Mouse (Mus musculus): Measurements from ENCODE around the gene Gm11077. TPM values are rescaled to one million over a fixed set of nuclear protein-coding genes. Genes with fewer than 3 reads are reported as not detected.
A peak's percentile ranks its signal among the peaks of the same experiment; 100 is the strongest.

Gene Gm11077
- polyA plus RNA-seq (2015; fragmentation: Nextera tagmentation; extraction: Ambion mirVana) = not detected in 2 replicates

- H3K4me2 ChIP-seq (replicated peaks; ENCODE audit: low read depth) = no peak within 1 kb of the TSS
- H3K9ac ChIP-seq (ENCODE audit: low read length) = no peak within 1 kb of the TSS
- DNase-seq (ENCODE audit: low spot score) = no peak
- no peaks in the 10 kb centered on the region for H3K9me3 ChIP-seq (ENCODE audit: control insufficient read depth, low read length)
- WGBS = 89% methylated on average over 5 of the region's 5 CpGs
- H3K4me1 ChIP-seq (replicated peaks; ENCODE audit: control insufficient read depth, insufficient read depth) = no peaks in the 10 kb centered on the region
- H3K27ac ChIP-seq (replicated peaks) = no peak within 1 kb of the TSS
- TF ChIP-seq CTCF (IDR thresholded peaks at IDR 0.05; ENCODE audit: low read depth) = peak; percentile 49
- no peak for TF ChIP-seq EP300 (optimal IDR thresholded peaks at IDR 0.05)
- H3K36me3 ChIP-seq (ENCODE audit: control insufficient read depth, insufficient read depth, low read length) = no peaks in the 10 kb centered on the region
- H3K4me3 ChIP-seq (ENCODE audit: low read depth, low read length) = no peak within 1 kb of the TSS
- H3K27me3 ChIP-seq (ENCODE audit: control insufficient read depth, insufficient read depth, low read length) = no peaks in the 10 kb centered on the region
- ATAC-seq (ENCODE audit: low FRiP score, low TSS enrichment) = no peak
These were observed at the start of gene Gm11077 for GRCm38 (mm10) chr6:140729272-140729671. TSS of gene Gm11077 (plus strand) at chr6:140729284.

GRCm38 (mm10) chr6:140680713-140681112 is 48.4 kb upstream of the Gm11077 start:
- TF ChIP-seq EP300 (optimal IDR thresholded peaks at IDR 0.05) = no peak
- no peak for TF ChIP-seq CTCF (IDR thresholded peaks at IDR 0.05; ENCODE audit: low read depth)
- H3K9me3 ChIP-seq (ENCODE audit: control insufficient read depth, low read length) = no peaks in the 10 kb centered on the region
- DNase-seq (ENCODE audit: low spot score) (no peak), ATAC-seq (ENCODE audit: low FRiP score, low TSS enrichment) (no peak)
- H3K27me3 ChIP-seq (ENCODE audit: control insufficient read depth, insufficient read depth, low read length) = no peaks in the 10 kb centered on the region
- H3K4me1 ChIP-seq (replicated peaks; ENCODE audit: control insufficient read depth, insufficient read depth) = no peaks in the 10 kb centered on the region; the same call in 1 of the 2 replicates
- H3K4me3 ChIP-seq (ENCODE audit: low read depth, low read length) = no peak overlapping the region
- H3K9ac ChIP-seq (ENCODE audit: low read length) = no peak overlapping the region
- H3K27ac ChIP-seq (replicated peaks) = no peak overlapping the region
- WGBS = 65% methylated on average over 7 of the region's 7 CpGs
- no peaks in the 10 kb centered on the region for H3K36me3 ChIP-seq (ENCODE audit: control insufficient read depth, insufficient read depth, low read length)
- H3K4me2 ChIP-seq (replicated peaks; ENCODE audit: low read depth) = no peak overlapping the region

- DNase-seq (ENCODE audit: low spot score) (no peak), ATAC-seq (ENCODE audit: low FRiP score, low TSS enrichment) (no peak)
- Histone ChIP-seq H3K4me3 (ENCODE audit: low read depth, low read length) (no peak overlapping the region), H3K9me3 (ENCODE audit: control insufficient read depth, low read length) (no peaks in the 10 kb centered on the region), H3K27ac (replicated peaks) (no peak overlapping the region), H3K4me2 (replicated peaks; ENCODE audit: low read depth) (no peak overlapping the region), H3K9ac (ENCODE audit: low read length) (no peak overlapping the region), H3K27me3 (ENCODE audit: control insufficient read depth, insufficient read depth, low read length) (no peaks in the 10 kb centered on the region), H3K4me1 (replicated peaks; ENCODE audit: control insufficient read depth, insufficient read depth) (no peaks in the 10 kb centered on the region; the same call in 1 of the 2 replicates), H3K36me3 (ENCODE audit: control insufficient read depth, insufficient read depth, low read length) (no peaks in the 10 kb centered on the region)
- TF ChIP-seq CTCF (IDR thresholded peaks at IDR 0.05; ENCODE audit: low read depth) (no peak), EP300 (optimal IDR thresholded peaks at IDR 0.05) (no peak)
- WGBS = 44% methylated on average over 13 of the region's 13 CpGs
These were observed 46.3 kb upstream of the Gm11077 start for GRCm38 (mm10) chr6:140682829-140683228.

GRCm38 (mm10) chr6:140684403-140684802 is 44.7 kb upstream of the Gm11077 start:
- H3K4me2 ChIP-seq (replicated peaks; ENCODE audit: low read depth) = no peak overlapping the region
- TF ChIP-seq CTCF (IDR thresholded peaks at IDR 0.05; ENCODE audit: low read depth) (no peak), EP300 (optimal IDR thresholded peaks at IDR 0.05) (no peak)
- ATAC-seq (ENCODE audit: low FRiP score, low TSS enrichment) (no peak), DNase-seq (ENCODE audit: low spot score) (no peak)
- H3K27me3 ChIP-seq (ENCODE audit: control insufficient read depth, insufficient read depth, low read length) = no peaks in the 10 kb centered on the region
- 85% methylated on average over 11 of the region's 11 CpGs for WGBS
- no peak overlapping the region for H3K9ac ChIP-seq (ENCODE audit: low read length)
- H3K27ac ChIP-seq (replicated peaks) = no peak overlapping the region
- no peak overlapping the region for H3K4me3 ChIP-seq (ENCODE audit: low read depth, low read length)
- H3K4me1 ChIP-seq (replicated peaks; ENCODE audit: control insufficient read depth, insufficient read depth) = no peaks in the 10 kb centered on the region; the same call in none of the 2 replicates
- H3K9me3 ChIP-seq (ENCODE audit: control insufficient read depth, low read length) = no peaks in the 10 kb centered on the region
- H3K36me3 ChIP-seq (ENCODE audit: control insufficient read depth, insufficient read depth, low read length) = no peaks in the 10 kb centered on the region

GRCm38 (mm10) chr6:140689617-140690404 is 39.3 kb upstream of the Gm11077 start:
- Histone ChIP-seq H3K9ac (ENCODE audit: low read length) (no peak overlapping the region), H3K36me3 (ENCODE audit: control insufficient read depth, insufficient read depth, low read length) (no peaks in the 10 kb centered on the region), H3K4me3 (ENCODE audit: low read depth, low read length) (no peak overlapping the region), H3K27ac (replicated peaks) (peak overlapping the region; percentile 53; the same call in 1 of the 2 replicates), H3K27me3 (ENCODE audit: control insufficient read depth, insufficient read depth, low read length) (no peaks in the 10 kb centered on the region), H3K4me1 (replicated peaks; ENCODE audit: control insufficient read depth, insufficient read depth) (peaks cover 2% of the 10 kb centered on the region; the same call in 1 of the 2 replicates), H3K9me3 (ENCODE audit: control insufficient read depth, low read length) (no peaks in the 10 kb centered on the region), H3K4me2 (replicated peaks; ENCODE audit: low read depth) (no peak overlapping the region)
- TF ChIP-seq CTCF (IDR thresholded peaks at IDR 0.05; ENCODE audit: low read depth) (no peak), EP300 (optimal IDR thresholded peaks at IDR 0.05) (no peak)
- DNase-seq (ENCODE audit: low spot score) = no peak
- WGBS = 44% methylated on average over 16 of the region's 16 CpGs
- no peak for ATAC-seq (ENCODE audit: low FRiP score, low TSS enrichment)

GRCm38 (mm10) chr6:140692160-140692559 is 36.9 kb upstream of the Gm11077 start:
- Histone ChIP-seq H3K27ac (replicated peaks) (no peak overlapping the region), H3K4me3 (ENCODE audit: low read depth, low read length) (no peak overlapping the region), H3K9ac (ENCODE audit: low read length) (no peak overlapping the region), H3K9me3 (ENCODE audit: control insufficient read depth, low read length) (no peaks in the 10 kb centered on the region), H3K4me2 (replicated peaks; ENCODE audit: low read depth) (no peak overlapping the region), H3K4me1 (replicated peaks; ENCODE audit: control insufficient read depth, insufficient read depth) (peaks cover 4% of the 10 kb centered on the region; the same call in 1 of the 2 replicates), H3K27me3 (ENCODE audit: control insufficient read depth, insufficient read depth, low read length) (no peaks in the 10 kb centered on the region), H3K36me3 (ENCODE audit: control insufficient read depth, insufficient read depth, low read length) (no peaks in the 10 kb centered on the region)
- DNase-seq (ENCODE audit: low spot score) (no peak), ATAC-seq (ENCODE audit: low FRiP score, low TSS enrichment) (no peak)
- TF ChIP-seq EP300 (optimal IDR thresholded peaks at IDR 0.05) = no peak
- TF ChIP-seq CTCF (IDR thresholded peaks at IDR 0.05; ENCODE audit: low read depth) = no peak
- 50% methylated on average over 6 of the region's 6 CpGs for WGBS

Measured in stomach, postnatal 0 days (tissue).